Mouse (Mus musculus): ENCODE results near the gene Brpf3. TPM values are rescaled to one million over a fixed set of nuclear protein-coding genes. Genes with fewer than 3 reads are reported as not detected.
A peak's percentile ranks its signal among the peaks of the same experiment; 100 is the strongest.
"Not testable (repeated sequence)": the region's sequence is repeated elsewhere in the genome, so short reads cannot be mapped to it uniquely, and the experiment has no call there.

Brpf3 gene
- polyA plus RNA-seq, 1 experiment from 2014 or later = 34.8 TPM

DNA sequence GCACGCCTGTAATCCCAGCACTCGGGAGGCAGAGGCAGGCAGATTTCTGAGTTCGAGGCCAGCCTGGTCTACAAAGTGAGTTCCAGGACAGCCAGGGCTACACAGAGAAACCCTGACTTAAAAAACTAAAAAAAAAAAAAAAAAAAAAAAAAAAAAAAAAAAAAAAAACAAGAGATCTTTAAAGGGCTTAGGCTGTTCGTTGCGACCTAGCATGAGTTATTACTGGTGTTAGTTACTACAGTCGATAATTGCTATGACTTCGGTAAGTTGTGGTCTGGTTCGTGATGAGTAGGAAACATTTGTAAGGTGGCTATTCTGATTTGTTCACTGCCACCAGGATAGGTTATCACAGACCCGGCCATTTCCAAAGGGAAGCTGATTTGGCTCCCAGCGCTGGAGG, 15.4 kb downstream of the Brpf3 start:
- WGBS = 92% methylated on average over 10 of the region's 10 CpGs
- H3K9me3 ChIP-seq (ENCODE audit: control insufficient read depth, low read length); DNase-seq (ENCODE audit: low spot score); H3K27ac ChIP-seq (ENCODE audit: low read depth, low read length); ATAC-seq (replicated peaks; ENCODE audit: low FRiP score); H3K4me1 ChIP-seq (replicated peaks; ENCODE audit: control insufficient read depth, insufficient read depth, low read length); H3K9ac ChIP-seq (ENCODE audit: low read depth, low read length); H3K4me3 ChIP-seq (ENCODE audit: low read depth, low read length); H3K27me3 ChIP-seq (replicated peaks; ENCODE audit: control insufficient read depth, insufficient read depth, low read length); H3K4me2 ChIP-seq: not testable (repeated sequence)
- peaks cover 71% of the 10 kb centered on the region for H3K36me3 ChIP-seq (ENCODE audit: control insufficient read depth, insufficient read depth, low read length)

DNA sequence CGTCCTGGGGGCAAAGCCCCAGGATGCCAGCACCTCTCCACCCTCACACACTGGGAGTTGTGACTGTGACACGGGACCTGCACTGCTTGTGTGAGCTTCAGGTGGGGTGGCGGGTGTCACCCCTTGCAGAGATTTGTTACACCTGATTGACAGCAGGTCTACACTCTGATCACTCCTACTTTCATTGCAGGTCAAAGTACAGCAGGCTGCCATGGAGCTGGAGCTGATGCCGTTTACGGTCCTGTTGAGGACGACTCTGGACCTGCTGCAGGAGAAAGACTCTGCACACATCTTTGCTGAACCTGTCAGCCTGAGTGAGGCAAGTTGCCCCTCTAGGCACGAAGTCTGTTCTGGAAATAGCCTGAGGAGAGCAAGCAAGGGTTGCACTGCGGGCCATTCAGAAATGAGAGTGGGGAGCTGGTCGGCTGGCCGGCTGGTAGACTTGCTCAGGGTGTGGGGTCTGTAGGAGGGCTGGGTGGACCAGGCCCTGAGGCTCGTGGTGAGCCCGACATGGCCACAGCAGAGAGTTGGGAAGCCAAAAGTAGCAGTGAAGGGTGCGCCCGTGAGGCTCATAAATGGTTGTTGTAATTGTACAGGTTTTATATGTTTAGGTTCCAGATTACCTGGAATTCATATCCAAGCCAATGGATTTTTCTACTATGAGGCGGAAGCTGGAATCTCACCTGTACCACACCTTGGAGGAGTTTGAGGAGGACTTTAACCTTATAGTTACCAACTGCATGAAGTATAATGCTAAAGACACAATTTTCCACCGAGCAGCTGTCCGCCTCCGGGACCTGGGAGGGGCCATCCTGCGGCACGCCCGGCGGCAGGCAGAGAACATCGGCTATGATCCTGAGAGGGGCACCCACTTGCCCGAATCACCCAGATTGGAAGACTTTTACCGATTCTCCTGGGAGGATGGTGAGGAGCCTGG, 16.3 kb downstream of the Brpf3 start:
- no peak for ATAC-seq (replicated peaks; ENCODE audit: low FRiP score)
- Histone ChIP-seq H3K9me3 (ENCODE audit: control insufficient read depth, low read length) (no peaks in the 10 kb centered on the region), H3K4me3 (ENCODE audit: low read depth, low read length) (no peak overlapping the region), H3K27me3 (replicated peaks; ENCODE audit: control insufficient read depth, insufficient read depth, low read length) (no peaks in the 10 kb centered on the region), H3K9ac (ENCODE audit: low read depth, low read length) (no peak overlapping the region), H3K36me3 (ENCODE audit: control insufficient read depth, insufficient read depth, low read length) (peaks cover 78% of the 10 kb centered on the region), H3K4me2 (no peak overlapping the region), H3K4me1 (replicated peaks; ENCODE audit: control insufficient read depth, insufficient read depth, low read length) (peaks cover 10% of the 10 kb centered on the region), H3K27ac (ENCODE audit: low read depth, low read length) (no peak overlapping the region)
- no peak for DNase-seq (ENCODE audit: low spot score)
- WGBS = 91% methylated on average over 25 of the region's 25 CpGs

DNA sequence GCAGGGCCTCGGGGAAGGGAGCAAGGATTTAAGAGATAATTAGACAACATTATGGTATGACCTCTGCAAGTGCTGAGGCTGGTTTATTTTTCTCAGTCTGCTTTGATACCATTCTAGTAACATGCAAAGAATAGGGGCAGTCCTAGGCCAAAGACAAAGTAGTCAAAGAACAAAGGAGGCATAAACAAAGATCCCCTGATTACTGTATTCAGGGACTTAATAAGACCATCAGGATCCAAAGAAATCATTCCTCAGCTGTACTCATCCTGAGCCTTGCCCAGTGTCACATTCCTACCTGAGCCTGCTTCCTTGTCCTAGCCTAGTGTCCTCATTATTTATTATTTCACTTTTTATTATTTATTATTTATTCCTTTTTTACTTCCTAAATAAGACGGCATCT, 19.3 kb downstream of the Brpf3 start:
- Histone ChIP-seq H3K9me3 (ENCODE audit: control insufficient read depth, low read length) (no peaks in the 10 kb centered on the region), H3K9ac (ENCODE audit: low read depth, low read length) (no peak overlapping the region), H3K27ac (ENCODE audit: low read depth, low read length) (no peak overlapping the region), H3K36me3 (ENCODE audit: control insufficient read depth, insufficient read depth, low read length) (peaks cover 63% of the 10 kb centered on the region), H3K4me1 (replicated peaks; ENCODE audit: control insufficient read depth, insufficient read depth, low read length) (peaks cover 28% of the 10 kb centered on the region), H3K27me3 (replicated peaks; ENCODE audit: control insufficient read depth, insufficient read depth, low read length) (no peaks in the 10 kb centered on the region), H3K4me3 (ENCODE audit: low read depth, low read length) (no peak overlapping the region), H3K4me2 (no peak overlapping the region)
- no peak for DNase-seq (ENCODE audit: low spot score)
- WGBS = 80% methylated on average over 2 of the region's 2 CpGs
- ATAC-seq (replicated peaks; ENCODE audit: low FRiP score) = no peak

DNA sequence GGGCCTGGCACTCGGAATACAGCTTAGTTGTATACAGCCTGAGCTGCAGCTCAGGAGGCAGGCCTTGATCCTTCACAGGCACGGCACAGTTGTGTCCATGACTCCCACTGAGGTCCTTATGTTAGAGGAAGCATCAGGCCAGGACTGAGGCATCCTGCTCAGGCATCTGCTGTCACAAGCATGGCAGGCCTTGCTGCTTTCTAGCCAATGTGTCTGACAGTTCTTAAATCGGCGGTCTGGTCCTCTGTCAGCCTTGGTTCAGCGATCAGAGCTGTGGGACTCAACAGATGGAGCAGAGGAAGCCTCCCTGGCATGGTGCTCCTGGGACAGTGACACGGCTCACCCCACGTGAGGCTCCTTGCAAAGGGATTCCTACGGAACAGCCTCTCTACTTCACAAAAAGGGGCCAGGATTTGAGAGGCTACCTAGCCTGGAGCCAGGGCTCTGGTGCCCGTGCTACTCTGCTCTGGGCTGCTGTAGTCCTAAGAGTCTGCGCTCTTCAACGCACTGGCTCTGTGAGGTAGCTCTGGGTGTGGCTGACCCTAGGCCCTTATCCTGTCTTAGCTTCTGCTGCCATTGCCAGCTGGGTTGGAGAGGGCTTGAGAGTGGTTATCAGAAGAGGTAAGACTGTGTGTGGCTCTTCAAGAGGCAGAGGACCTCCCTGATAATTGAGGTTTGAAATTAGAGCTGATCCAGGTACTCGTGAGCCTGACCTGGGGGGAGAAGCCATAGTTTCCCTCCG, 22.3 kb downstream of the Brpf3 start:
- H3K9ac ChIP-seq (ENCODE audit: low read depth, low read length) = peak overlapping the region; percentile 64
- H3K36me3 ChIP-seq (ENCODE audit: control insufficient read depth, insufficient read depth, low read length) = peaks cover 55% of the 10 kb centered on the region
- no peaks in the 10 kb centered on the region for H3K9me3 ChIP-seq (ENCODE audit: control insufficient read depth, low read length)
- peak; percentile 100 for ATAC-seq (replicated peaks; ENCODE audit: low FRiP score)
- peaks cover 43% of the 10 kb centered on the region for H3K4me1 ChIP-seq (replicated peaks; ENCODE audit: control insufficient read depth, insufficient read depth, low read length)
- no peak for DNase-seq (ENCODE audit: low spot score)
- H3K4me3 ChIP-seq (ENCODE audit: low read depth, low read length) = peak overlapping the region; percentile 36; the same call in 1 of the 2 replicates
- 66% methylated on average over 13 of the region's 13 CpGs for WGBS
- H3K27ac ChIP-seq (ENCODE audit: low read depth, low read length) = peak overlapping the region; percentile 85
- H3K4me2 ChIP-seq = peak overlapping the region; percentile 60
- H3K27me3 ChIP-seq (replicated peaks; ENCODE audit: control insufficient read depth, insufficient read depth, low read length) = no peaks in the 10 kb centered on the region

DNA sequence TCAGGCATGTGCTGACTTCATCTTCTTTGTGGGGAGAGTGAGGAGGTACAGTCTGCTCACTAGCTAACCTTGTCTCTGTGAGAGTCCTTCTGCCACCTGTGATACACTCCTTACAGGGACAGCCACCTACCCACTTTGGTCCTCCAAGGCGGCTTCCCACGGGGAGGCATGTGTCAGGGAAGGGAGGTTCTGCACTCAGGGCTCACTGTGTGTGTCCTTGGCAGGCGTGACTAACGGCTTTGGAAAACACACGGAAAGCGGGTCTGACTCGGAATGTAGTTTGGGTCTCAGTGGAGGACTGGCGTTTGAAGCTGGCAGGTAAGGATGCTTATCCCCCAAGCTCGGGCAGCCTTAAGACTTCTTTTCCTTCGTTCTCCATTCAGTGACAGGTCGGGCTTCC, 22.9 kb downstream of the Brpf3 start:
- WGBS = 86% methylated on average over 11 of the region's 11 CpGs
- no peaks in the 10 kb centered on the region for H3K27me3 ChIP-seq (replicated peaks; ENCODE audit: control insufficient read depth, insufficient read depth, low read length)
- peak overlapping the region; percentile 36 for H3K4me3 ChIP-seq (ENCODE audit: low read depth, low read length)
- no peak for ATAC-seq (replicated peaks; ENCODE audit: low FRiP score)
- no peaks in the 10 kb centered on the region for H3K9me3 ChIP-seq (ENCODE audit: control insufficient read depth, low read length)
- H3K4me2 ChIP-seq = peak overlapping the region; percentile 60
- H3K27ac ChIP-seq (ENCODE audit: low read depth, low read length) = peak overlapping the region; percentile 85
- H3K36me3 ChIP-seq (ENCODE audit: control insufficient read depth, insufficient read depth, low read length) = peaks cover 54% of the 10 kb centered on the region
- H3K9ac ChIP-seq (ENCODE audit: low read depth, low read length) = peak overlapping the region; percentile 64
- no peak for DNase-seq (ENCODE audit: low spot score)
- peaks cover 49% of the 10 kb centered on the region for H3K4me1 ChIP-seq (replicated peaks; ENCODE audit: control insufficient read depth, insufficient read depth, low read length)

DNA sequence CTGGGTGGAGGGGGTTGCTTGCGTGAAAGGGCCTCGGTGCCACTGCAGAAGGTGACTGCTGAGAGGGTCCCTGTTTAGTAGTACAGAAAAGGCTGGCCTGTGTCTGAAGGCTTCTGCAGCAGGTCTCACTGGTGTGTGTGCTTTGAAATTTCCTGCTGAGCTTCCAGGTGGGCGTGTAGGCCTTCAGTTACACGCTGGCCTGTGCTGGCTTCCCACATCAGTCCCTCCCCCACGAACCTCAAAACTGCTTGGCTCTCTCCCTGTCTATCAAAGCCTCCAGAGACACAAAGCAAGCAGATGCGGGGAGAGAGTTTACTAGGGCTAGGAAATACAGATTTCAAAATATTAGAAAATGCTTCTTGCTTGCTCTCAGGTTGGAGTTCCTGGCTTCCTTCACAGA, 24.0 kb downstream of the Brpf3 start:
- DNase-seq (ENCODE audit: low spot score) (no peak), ATAC-seq (replicated peaks; ENCODE audit: low FRiP score) (no peak)
- H3K4me3 ChIP-seq (ENCODE audit: low read depth, low read length) = peak overlapping the region; percentile 36
- peaks cover 48% of the 10 kb centered on the region for H3K36me3 ChIP-seq (ENCODE audit: control insufficient read depth, insufficient read depth, low read length)
- H3K9me3 ChIP-seq (ENCODE audit: control insufficient read depth, low read length) = no peaks in the 10 kb centered on the region
- 73% methylated on average over 6 of the region's 6 CpGs for WGBS
- peak overlapping the region; percentile 64 for H3K9ac ChIP-seq (ENCODE audit: low read depth, low read length)
- peak overlapping the region; percentile 60 for H3K4me2 ChIP-seq
- H3K4me1 ChIP-seq (replicated peaks; ENCODE audit: control insufficient read depth, insufficient read depth, low read length) = peaks cover 56% of the 10 kb centered on the region
- H3K27me3 ChIP-seq (replicated peaks; ENCODE audit: control insufficient read depth, insufficient read depth, low read length) = no peaks in the 10 kb centered on the region
- H3K27ac ChIP-seq (ENCODE audit: low read depth, low read length) = peak overlapping the region; percentile 85; the same call in 1 of the 2 replicates

DNA sequence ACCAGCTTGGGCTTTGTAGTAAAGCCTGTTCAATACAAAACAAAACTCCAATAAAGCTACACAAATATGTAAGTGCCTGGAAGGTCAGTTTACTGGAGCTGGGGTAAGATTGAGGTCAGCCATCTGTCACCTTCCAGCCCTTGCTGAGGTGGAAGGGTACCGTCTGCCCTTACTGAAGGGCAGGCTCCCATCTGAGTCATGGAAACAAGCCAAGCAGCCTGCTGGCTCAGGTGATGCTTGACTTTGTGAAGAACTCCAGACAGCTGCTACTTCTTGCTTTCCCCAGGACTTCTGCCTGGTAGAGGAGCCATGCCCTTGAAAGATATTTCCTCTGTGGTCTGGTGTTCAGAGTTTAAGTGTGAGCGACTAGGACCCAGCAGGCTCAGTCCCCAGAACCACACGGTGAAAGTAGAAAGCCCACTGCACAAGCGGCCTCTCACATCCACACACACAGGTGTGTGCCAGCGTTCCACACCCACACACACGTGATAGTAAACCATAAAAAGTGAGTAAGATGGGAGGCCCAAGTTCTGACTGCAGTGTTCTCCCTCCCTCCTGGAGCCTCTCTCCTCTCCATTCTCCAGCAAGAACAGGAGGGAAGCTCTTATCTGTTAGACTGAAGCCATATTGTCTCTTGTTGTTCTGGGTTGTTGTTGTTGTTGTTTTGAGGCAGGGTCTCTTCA, 24.6 kb downstream of the Brpf3 start:
- Histone ChIP-seq H3K4me3 (ENCODE audit: low read depth, low read length) (peak overlapping the region; percentile 21), H3K36me3 (ENCODE audit: control insufficient read depth, insufficient read depth, low read length) (peaks cover 48% of the 10 kb centered on the region), H3K4me1 (replicated peaks; ENCODE audit: control insufficient read depth, insufficient read depth, low read length) (peaks cover 62% of the 10 kb centered on the region), H3K9me3 (ENCODE audit: control insufficient read depth, low read length) (no peaks in the 10 kb centered on the region), H3K4me2 (peak overlapping the region; percentile 60), H3K9ac (ENCODE audit: low read depth, low read length) (peak overlapping the region; percentile 64), H3K27me3 (replicated peaks; ENCODE audit: control insufficient read depth, insufficient read depth, low read length) (no peaks in the 10 kb centered on the region), H3K27ac (ENCODE audit: low read depth, low read length) (peak overlapping the region; percentile 37; the same call in 1 of the 2 replicates)
- no peak for ATAC-seq (replicated peaks; ENCODE audit: low FRiP score)
- 89% methylated on average over 6 of the region's 6 CpGs for WGBS
- DNase-seq (ENCODE audit: low spot score) = no peak

DNA sequence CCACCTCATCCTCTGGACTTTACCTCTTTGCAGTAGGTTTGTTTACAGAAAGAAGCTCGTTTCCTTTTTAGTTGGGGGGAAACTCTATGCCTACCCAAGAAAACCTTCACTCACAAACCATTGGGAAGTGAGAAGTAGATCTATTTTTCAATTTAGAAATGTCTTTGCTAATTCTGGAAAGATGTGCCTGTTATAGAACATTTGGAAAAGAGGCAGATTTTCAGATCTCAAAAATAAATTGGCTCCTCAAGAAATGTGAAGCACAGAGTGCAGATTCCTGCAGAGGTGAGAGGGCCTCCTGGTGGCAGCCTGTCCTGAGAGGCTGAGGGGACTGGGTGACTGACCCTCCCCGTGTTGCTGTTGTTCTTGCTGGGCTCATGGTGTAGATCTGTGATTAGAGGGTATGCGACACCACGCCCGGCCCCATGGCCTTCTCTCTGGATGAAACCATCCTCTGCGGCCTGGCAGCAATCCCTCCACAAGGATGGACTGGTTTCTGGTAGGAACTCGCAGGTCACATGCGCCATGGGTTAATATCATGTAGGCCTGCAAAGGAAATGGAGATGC, 26.9 kb downstream of the Brpf3 start:
- H3K27ac ChIP-seq (ENCODE audit: low read depth, low read length) = peak overlapping the region; percentile 89
- DNase-seq (ENCODE audit: low spot score) (no peak), ATAC-seq (replicated peaks; ENCODE audit: low FRiP score) (no peak)
- no peak overlapping the region for H3K4me3 ChIP-seq (ENCODE audit: low read depth, low read length)
- no peaks in the 10 kb centered on the region for H3K9me3 ChIP-seq (ENCODE audit: control insufficient read depth, low read length)
- WGBS = 81% methylated on average over 8 of the region's 8 CpGs
- peaks cover 37% of the 10 kb centered on the region for H3K36me3 ChIP-seq (ENCODE audit: control insufficient read depth, insufficient read depth, low read length)
- no peaks in the 10 kb centered on the region for H3K27me3 ChIP-seq (replicated peaks; ENCODE audit: control insufficient read depth, insufficient read depth, low read length)
- peaks cover 73% of the 10 kb centered on the region for H3K4me1 ChIP-seq (replicated peaks; ENCODE audit: control insufficient read depth, insufficient read depth, low read length)
- H3K9ac ChIP-seq (ENCODE audit: low read depth, low read length) = peak overlapping the region; percentile 38; the same call in 1 of the 2 replicates
- peak overlapping the region; percentile 42; the same call in 1 of the 2 replicates for H3K4me2 ChIP-seq
